ENCODE assay signal across 8 mouse cellular contexts in genomic region chr7:99381214-99382087, GRCm38 (mm10). TPM values are rescaled to one million over a fixed set of nuclear protein-coding genes. Genes with fewer than 3 reads are reported as not detected.
DNase-seq lines count a peak whose midpoint lies in the region; ATAC-seq lines count a peak whose summit lies in the region.

TSS of gene Gdpd5 (plus strand) at chr7:99381414.

- intact Hi-C loops in gastrocnemius, postnatal 14 days (cut with DNase I; ENCODE audit: low total_unique reads) = no loop called here
- intact Hi-C loops in left cerebral cortex, postnatal 10 days (cut with DNase I) = no loop called here

- peak; percentile 91 for ATAC-seq in inflammation-experienced regulatory T-cells, adult 6 months
- ATAC-seq in megakaryocyte-erythroid progenitor cell, adult 5-6 weeks (replicated peaks; ENCODE audit: low FRiP score, low TSS enrichment, poor library complexity, severe bottlenecking) = peak; percentile 94

- DNase-seq in adrenal gland, adult (ENCODE audit: inconsistent age in 2 of 2, low spot score in 1 of 2) = peak; percentile 100
- DNase-seq in embryo, embryonic 10.5 days (ENCODE audit: low spot score) = peak; percentile 98
- DNase-seq in gastrocnemius, postnatal 14 days = peak; percentile 99
- DNase-seq in left cerebral cortex, postnatal 10 days (ENCODE audit: extremely low spot score in 1 of 2, low spot score in 2 of 2) = peak; percentile 96 to 99
- peak; percentile 99 for DNase-seq in right cerebral cortex, postnatal 25 days
- DNase-seq in urinary bladder, postnatal 4 days (ENCODE audit: low spot score in 2 of 2) = peak; percentile 99 to 100

RNA-seq across cellular contexts. Expression of gene Gdpd5, which starts in this region (rescaled TPM):
- 1 to 10 TPM; 7.4 to 8.5 TPM for total RNA-seq in gastrocnemius, postnatal 14 days (2021)
- 10 to 100 TPM; 15.1 to 29.0 (median 17.5) TPM for polyA plus RNA-seq in inflammation-experienced regulatory T-cells, adult 6 months (2017; shearing (Covaris generic))
- 10 to 100 TPM; 34.2 to 35.5 TPM for total RNA-seq in left cerebral cortex, postnatal 10 days (2021)
- total RNA-seq in megakaryocyte-erythroid progenitor cell, adult 5-6 weeks (2014; fragmentation: Nextera tagmentation) = 0.30 TPM in 1 of 2 replicates, not detected in the other
- total RNA-seq in megakaryocyte-erythroid progenitor cell, adult 5-6 weeks (2017) = 0.14 TPM in 1 of 2 replicates, not detected in the other

Comparison
In these comparisons a context has a peak if more than half of its experiments do, and no peak if none do; other contexts are left out.
1. Peak in every context shown above with its lines: DNase-seq and ATAC-seq.
2. RNA of gene Gdpd5 (total RNA-seq): 34.2 to 35.5 TPM in left cerebral cortex, postnatal 10 days and 7.4 to 8.5 TPM in gastrocnemius, postnatal 14 days; 0.14 to 0.30 TPM in megakaryocyte-erythroid progenitor cell, adult 5-6 weeks; every median in the first group is over 4 times any median in the second.
3. Peak in ATAC-seq in megakaryocyte-erythroid progenitor cell, adult 5-6 weeks; RNA of the gene not detected or under 1 TPM.